Mouse (Mus musculus) spleen, adult 2 months (tissue): ENCODE results near the gene Atf4.

Experiments
- CTCF ChIP-seq: fragments of 200-500 bp; IDR thresholded peaks from 2 replicates; pipeline ENCODE4 v1.5.1; 2011; ENCODE audit warnings: mild to moderate bottlenecking, inconsistent platforms; ENCODE audit not compliant: insufficient read depth, insufficient read length, insufficient replicate concordance; ENCODE audit errors: extremely low read depth
- POLR2A ChIP-seq: fragments of 200-500 bp; IDR thresholded peaks from 2 replicates; pipeline ENCODE4 v1.6.1; 2011; ENCODE audit warnings: low read depth, low read length, inconsistent platforms

- TF ChIP-seq POLR2A (no peak), CTCF (no peak)
Observed at GRCm38 (mm10) chr15:80277625-80278024, 22.6 kb downstream of the Atf4 start.
